Mouse (Mus musculus): Measurements from ENCODE around the gene Ip6k2. TPM values are rescaled to one million over a fixed set of nuclear protein-coding genes. Genes with fewer than 3 reads are reported as not detected.

Gene Ip6k2
- polyA plus RNA-seq, 1 experiment from 2014 or later: 129 TPM

GRCm38 (mm10) chr9:108798508-108799075 is 15.0 kb downstream of the Ip6k2 start:
- Histone ChIP-seq H3K4me2 (ENCODE audit: low read depth, severe bottlenecking) (no peak overlapping the region), H3K36me3 (ENCODE audit: control insufficient read depth, insufficient read depth, low read length) (peaks cover 26% of the 10 kb centered on the region; the same call in 1 of the 2 replicates), H3K4me3 (ENCODE audit: low read depth, low read length) (no peak overlapping the region), H3K9ac (ENCODE audit: low read length) (no peak overlapping the region), H3K27ac (replicated peaks; ENCODE audit: low read depth, low read length) (no peak overlapping the region), H3K27me3 (ENCODE audit: control insufficient read depth, insufficient read depth, low read length) (no peaks in the 10 kb centered on the region), H3K4me1 (ENCODE audit: control insufficient read depth, insufficient read depth, low read length) (no peaks in the 10 kb centered on the region), H3K9me3 (ENCODE audit: control insufficient read depth, low read length) (no peaks in the 10 kb centered on the region)
- no peak for DNase-seq (ENCODE audit: low spot score)
- WGBS: 67% methylated on average over 5 of the region's 5 CpGs
- ATAC-seq (ENCODE audit: insufficient number of reproducible peaks, low FRiP score, low TSS enrichment, low read depth): no peak

- 92% methylated on average over 3 of the region's 3 CpGs for WGBS
- no peak for DNase-seq (ENCODE audit: low spot score)
- ATAC-seq (ENCODE audit: insufficient number of reproducible peaks, low FRiP score, low TSS enrichment, low read depth): no peak
- Histone ChIP-seq H3K4me1 (ENCODE audit: control insufficient read depth, insufficient read depth, low read length) (no peaks in the 10 kb centered on the region), H3K4me3 (ENCODE audit: low read depth, low read length) (no peak overlapping the region), H3K27me3 (ENCODE audit: control insufficient read depth, insufficient read depth, low read length) (no peaks in the 10 kb centered on the region), H3K9ac (ENCODE audit: low read length) (no peak overlapping the region), H3K27ac (replicated peaks; ENCODE audit: low read depth, low read length) (no peak overlapping the region), H3K4me2 (ENCODE audit: low read depth, severe bottlenecking) (no peak overlapping the region), H3K36me3 (ENCODE audit: control insufficient read depth, insufficient read depth, low read length) (peaks cover 26% of the 10 kb centered on the region; the same call in 1 of the 2 replicates), H3K9me3 (ENCODE audit: control insufficient read depth, low read length) (no peaks in the 10 kb centered on the region)
Observed at GRCm38 (mm10) chr9:108799564-108799963, 16.0 kb downstream of the Ip6k2 start.

- no peak overlapping the region for H3K4me3 ChIP-seq (ENCODE audit: low read depth, low read length)
- peaks cover 12% of the 10 kb centered on the region for H3K36me3 ChIP-seq (ENCODE audit: control insufficient read depth, insufficient read depth, low read length)
- no peak overlapping the region for H3K27ac ChIP-seq (replicated peaks; ENCODE audit: low read depth, low read length)
- no peaks in the 10 kb centered on the region for H3K27me3 ChIP-seq (ENCODE audit: control insufficient read depth, insufficient read depth, low read length)
- WGBS: 93% methylated on average over 8 of the region's 8 CpGs
- H3K9ac ChIP-seq (ENCODE audit: low read length): no peak overlapping the region
- H3K4me2 ChIP-seq (ENCODE audit: low read depth, severe bottlenecking): no peak overlapping the region
- ATAC-seq (ENCODE audit: insufficient number of reproducible peaks, low FRiP score, low TSS enrichment, low read depth) (no peak), DNase-seq (ENCODE audit: low spot score) (no peak)
- no peaks in the 10 kb centered on the region for H3K9me3 ChIP-seq (ENCODE audit: control insufficient read depth, low read length)
- no peaks in the 10 kb centered on the region for H3K4me1 ChIP-seq (ENCODE audit: control insufficient read depth, insufficient read depth, low read length)
Observed at GRCm38 (mm10) chr9:108805768-108806167, 22.2 kb downstream of the Ip6k2 start.

- Histone ChIP-seq H3K27ac (replicated peaks; ENCODE audit: low read depth, low read length) (no peak overlapping the region), H3K4me1 (ENCODE audit: control insufficient read depth, insufficient read depth, low read length) (no peaks in the 10 kb centered on the region), H3K9ac (ENCODE audit: low read length) (no peak overlapping the region), H3K36me3 (ENCODE audit: control insufficient read depth, insufficient read depth, low read length) (peaks cover 12% of the 10 kb centered on the region), H3K9me3 (ENCODE audit: control insufficient read depth, low read length) (no peaks in the 10 kb centered on the region), H3K4me2 (ENCODE audit: low read depth, severe bottlenecking) (no peak overlapping the region), H3K27me3 (ENCODE audit: control insufficient read depth, insufficient read depth, low read length) (no peaks in the 10 kb centered on the region), H3K4me3 (ENCODE audit: low read depth, low read length) (no peak overlapping the region)
- ATAC-seq (ENCODE audit: insufficient number of reproducible peaks, low FRiP score, low TSS enrichment, low read depth): no peak
- no peak for DNase-seq (ENCODE audit: low spot score)
Observed at GRCm38 (mm10) chr9:108806379-108806778, 22.8 kb downstream of the Ip6k2 start.

- no peak overlapping the region for H3K4me3 ChIP-seq (ENCODE audit: low read depth, low read length)
- ATAC-seq (ENCODE audit: insufficient number of reproducible peaks, low FRiP score, low TSS enrichment, low read depth): no peak
- no peaks in the 10 kb centered on the region for H3K4me1 ChIP-seq (ENCODE audit: control insufficient read depth, insufficient read depth, low read length)
- no peak overlapping the region for H3K9ac ChIP-seq (ENCODE audit: low read length)
- H3K4me2 ChIP-seq (ENCODE audit: low read depth, severe bottlenecking): no peak overlapping the region
- no peaks in the 10 kb centered on the region for H3K9me3 ChIP-seq (ENCODE audit: control insufficient read depth, low read length)
- DNase-seq (ENCODE audit: low spot score): no peak
- no peaks in the 10 kb centered on the region for H3K27me3 ChIP-seq (ENCODE audit: control insufficient read depth, insufficient read depth, low read length)
- peaks cover 12% of the 10 kb centered on the region for H3K36me3 ChIP-seq (ENCODE audit: control insufficient read depth, insufficient read depth, low read length)
- 95% methylated on average over 1 of the region's 1 CpGs for WGBS
- H3K27ac ChIP-seq (replicated peaks; ENCODE audit: low read depth, low read length): no peak overlapping the region
Observed at GRCm38 (mm10) chr9:108806831-108807230, 23.2 kb downstream of the Ip6k2 start.

- Histone ChIP-seq H3K9ac (ENCODE audit: low read length) (no peak overlapping the region), H3K4me3 (ENCODE audit: low read depth, low read length) (no peak overlapping the region), H3K27me3 (ENCODE audit: control insufficient read depth, insufficient read depth, low read length) (no peaks in the 10 kb centered on the region), H3K4me1 (ENCODE audit: control insufficient read depth, insufficient read depth, low read length) (no peaks in the 10 kb centered on the region), H3K9me3 (ENCODE audit: control insufficient read depth, low read length) (no peaks in the 10 kb centered on the region), H3K4me2 (ENCODE audit: low read depth, severe bottlenecking) (no peak overlapping the region; the same call in 1 of the 2 replicates), H3K27ac (replicated peaks; ENCODE audit: low read depth, low read length) (no peak overlapping the region), H3K36me3 (ENCODE audit: control insufficient read depth, insufficient read depth, low read length) (peaks cover 14% of the 10 kb centered on the region)
- DNase-seq (ENCODE audit: low spot score) (peak; percentile 39), ATAC-seq (ENCODE audit: insufficient number of reproducible peaks, low FRiP score, low TSS enrichment, low read depth) (peak; percentile 33; the same call in 1 of the 2 replicates)
- 80% methylated on average over 5 of the region's 5 CpGs for WGBS
Observed at GRCm38 (mm10) chr9:108807674-108808073, 24.1 kb downstream of the Ip6k2 start.

- Histone ChIP-seq H3K36me3 (ENCODE audit: control insufficient read depth, insufficient read depth, low read length) (peaks cover 14% of the 10 kb centered on the region), H3K9me3 (ENCODE audit: control insufficient read depth, low read length) (no peaks in the 10 kb centered on the region), H3K4me3 (ENCODE audit: low read depth, low read length) (peak within 1 kb of the TSS; percentile 70), H3K9ac (ENCODE audit: low read length) (peak within 1 kb of the TSS; percentile 83), H3K4me2 (ENCODE audit: low read depth, severe bottlenecking) (peak within 1 kb of the TSS; percentile 91), H3K27me3 (ENCODE audit: control insufficient read depth, insufficient read depth, low read length) (no peaks in the 10 kb centered on the region), H3K4me1 (ENCODE audit: control insufficient read depth, insufficient read depth, low read length) (no peaks in the 10 kb centered on the region), H3K27ac (replicated peaks; ENCODE audit: low read depth, low read length) (no peak within 1 kb of the TSS)
- peak; percentile 99 for DNase-seq (ENCODE audit: low spot score)
- WGBS: under 1% methylated on average over 58 of the region's 62 CpGs
- ATAC-seq (ENCODE audit: insufficient number of reproducible peaks, low FRiP score, low TSS enrichment, low read depth): peak; percentile 86
Observed at GRCm38 (mm10) chr9:108808163-108808665, 24.6 kb downstream of the Ip6k2 start, which contains the start of gene Nckipsd. Gene Nckipsd, plus strand, starts transcription at chr9:108808368.

- Histone ChIP-seq H3K27ac (replicated peaks; ENCODE audit: low read depth, low read length) (no peak overlapping the region), H3K4me3 (ENCODE audit: low read depth, low read length) (peak overlapping the region; percentile 70), H3K4me2 (ENCODE audit: low read depth, severe bottlenecking) (peak overlapping the region; percentile 91; the same call in 1 of the 2 replicates), H3K36me3 (ENCODE audit: control insufficient read depth, insufficient read depth, low read length) (peaks cover 14% of the 10 kb centered on the region), H3K4me1 (ENCODE audit: control insufficient read depth, insufficient read depth, low read length) (no peaks in the 10 kb centered on the region), H3K9me3 (ENCODE audit: control insufficient read depth, low read length) (no peaks in the 10 kb centered on the region), H3K9ac (ENCODE audit: low read length) (no peak overlapping the region), H3K27me3 (ENCODE audit: control insufficient read depth, insufficient read depth, low read length) (no peaks in the 10 kb centered on the region)
- DNase-seq (ENCODE audit: low spot score) (no peak), ATAC-seq (ENCODE audit: insufficient number of reproducible peaks, low FRiP score, low TSS enrichment, low read depth) (no peak)
- WGBS: 57% methylated on average over 5 of the region's 5 CpGs
Observed at GRCm38 (mm10) chr9:108809188-108809587, 25.6 kb downstream of the Ip6k2 start.

GRCm38 (mm10) chr9:108809723-108810122 is 26.1 kb downstream of the Ip6k2 start:
- H3K4me2 ChIP-seq (ENCODE audit: low read depth, severe bottlenecking): no peak overlapping the region
- H3K4me1 ChIP-seq (ENCODE audit: control insufficient read depth, insufficient read depth, low read length): no peaks in the 10 kb centered on the region
- DNase-seq (ENCODE audit: low spot score): no peak
- H3K4me3 ChIP-seq (ENCODE audit: low read depth, low read length): no peak overlapping the region
- H3K27ac ChIP-seq (replicated peaks; ENCODE audit: low read depth, low read length): no peak overlapping the region
- peaks cover 14% of the 10 kb centered on the region for H3K36me3 ChIP-seq (ENCODE audit: control insufficient read depth, insufficient read depth, low read length)
- H3K9me3 ChIP-seq (ENCODE audit: control insufficient read depth, low read length): no peaks in the 10 kb centered on the region
- no peaks in the 10 kb centered on the region for H3K27me3 ChIP-seq (ENCODE audit: control insufficient read depth, insufficient read depth, low read length)
- H3K9ac ChIP-seq (ENCODE audit: low read length): no peak overlapping the region
- no peak for ATAC-seq (ENCODE audit: insufficient number of reproducible peaks, low FRiP score, low TSS enrichment, low read depth)
- 87% methylated on average over 6 of the region's 6 CpGs for WGBS
